Mouse (Mus musculus) brain, embryonic 14.5 days (tissue): Measurements from ENCODE around the gene Fbxl7. TPM values are rescaled to one million over a fixed set of nuclear protein-coding genes. Genes with fewer than 3 reads are reported as not detected.

Experiments used
- DNase-seq: peaks from one replicate; pipeline ENCODE4 v3.0.0-alpha.2; 2011; ENCODE audit warnings: low read depth
- CTCF ChIP-seq: fragments of 200-500 bp; IDR thresholded peaks from 2 replicates; pipeline ENCODE4 v1.5.1; 2012; ENCODE audit warnings: inconsistent platforms, mild to moderate bottlenecking, moderate library complexity, borderline replicate concordance; ENCODE audit not compliant: insufficient read depth, insufficient read length; ENCODE audit errors: extremely low read depth
- POLR2A ChIP-seq: fragments of 200-500 bp; IDR thresholded peaks from 2 replicates; pipeline ENCODE4 v1.6.1; 2012; ENCODE audit warnings: mild to moderate bottlenecking, inconsistent platforms, borderline replicate concordance; ENCODE audit not compliant: poor library complexity, insufficient read depth, insufficient read length, severe bottlenecking; ENCODE audit errors: extremely low read depth
- polyA plus RNA-seq: library from polyadenylated mRNA; depleted of rRNA; stranded (reverse); fragments of >200 nt; gene quantifications from 2 replicates; pipeline ENCODE4 v1.2.3, GENCODE M21; 2012

Gene Fbxl7
- polyA plus RNA-seq, 1 experiment = 15.6 TPM

DNA sequence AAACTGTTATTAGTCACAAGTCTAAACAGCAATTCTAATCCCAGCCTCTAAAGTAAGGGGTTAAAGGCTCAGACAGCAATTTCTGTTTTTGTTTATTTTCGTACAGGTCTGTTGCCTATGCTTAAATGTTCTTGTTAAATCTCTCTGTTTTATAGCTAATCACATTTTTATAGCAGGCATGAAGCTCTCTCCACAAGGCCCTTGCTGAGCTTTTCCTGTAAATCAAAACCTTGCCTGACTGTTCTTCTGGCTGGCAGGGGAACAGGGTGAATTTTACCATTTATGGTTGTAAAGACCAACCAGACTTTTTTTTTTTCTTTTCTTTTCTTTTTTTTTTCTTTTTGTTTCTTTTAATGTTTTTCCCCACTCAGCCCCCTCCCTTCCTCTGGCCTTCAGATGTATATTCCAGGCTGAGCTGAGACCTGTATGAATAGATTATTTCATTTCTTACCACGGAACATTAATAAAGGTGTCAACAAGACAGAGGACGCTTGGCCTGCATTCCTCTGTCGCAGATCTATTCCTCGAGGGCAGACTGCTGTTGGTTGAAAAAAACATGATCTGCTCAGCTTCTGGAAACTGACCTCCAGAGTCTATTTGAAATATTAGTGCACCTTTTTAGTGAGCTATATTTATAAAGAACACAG, 176.9 kb downstream of the Fbxl7 start:
- DNase-seq = no peak
- no peak for TF ChIP-seq POLR2A
- no peak for TF ChIP-seq CTCF

DNA sequence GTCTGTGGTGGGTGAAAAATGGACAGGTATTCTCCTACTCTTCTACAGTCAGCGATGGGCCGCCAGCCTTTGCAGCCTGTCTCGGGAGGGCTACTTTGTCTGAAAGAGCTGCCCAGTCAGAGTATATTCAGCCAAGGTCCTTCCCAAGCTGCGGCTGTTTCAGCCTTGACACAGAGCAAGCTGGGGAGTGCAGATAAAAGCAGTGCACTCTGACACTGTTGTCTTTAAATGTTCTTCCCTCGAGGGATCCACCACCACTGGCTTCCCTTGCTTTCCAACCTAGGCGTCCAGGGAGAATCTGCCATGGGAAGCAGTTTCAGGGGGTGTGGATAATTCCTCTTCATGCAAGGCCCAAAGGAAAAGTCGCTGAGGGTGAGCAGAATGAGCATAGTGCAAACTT, 177.4 kb downstream of the Fbxl7 start:
- TF ChIP-seq POLR2A = no peak
- no peak for TF ChIP-seq CTCF
- no peak for DNase-seq

DNA sequence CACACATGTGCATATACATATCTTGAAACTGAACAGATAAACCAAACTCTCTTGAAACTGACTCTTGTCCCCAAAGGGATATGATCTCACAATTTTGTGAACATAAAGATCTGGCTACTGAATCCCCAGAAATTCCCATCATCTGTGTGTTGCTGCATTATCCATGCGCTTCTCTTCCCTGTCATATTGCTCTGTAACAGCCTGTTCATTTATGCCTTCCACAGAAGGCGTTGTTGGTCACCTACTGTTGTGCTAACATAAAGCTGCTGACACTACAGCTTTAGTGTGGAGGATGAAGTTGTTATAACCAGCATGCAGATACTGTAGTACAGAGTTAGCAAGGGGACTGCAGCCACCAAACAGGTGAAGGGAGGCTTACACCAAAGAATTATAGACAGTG, 179.2 kb downstream of the Fbxl7 start:
- DNase-seq = peak; percentile 68
- no peak for TF ChIP-seq CTCF
- no peak for TF ChIP-seq POLR2A

DNA sequence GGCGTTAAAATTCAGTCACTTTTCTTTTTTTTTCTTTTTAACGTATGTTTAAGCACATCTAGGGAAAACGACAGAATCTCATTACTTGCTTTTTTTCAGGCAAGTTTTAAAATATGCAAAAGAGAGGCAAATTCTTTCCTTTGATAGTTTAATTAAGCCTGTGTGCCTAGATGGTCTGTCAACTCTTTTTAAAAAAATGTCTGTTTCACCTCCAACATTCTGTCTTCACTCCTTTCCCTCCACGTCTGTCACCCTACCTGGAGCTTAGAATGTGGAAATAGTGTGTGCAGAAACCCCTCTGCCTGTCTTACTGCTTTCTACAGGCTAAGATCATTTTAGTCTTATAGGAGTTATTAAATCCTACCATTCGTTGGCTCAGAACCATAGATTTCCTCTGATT, 179.7 kb downstream of the Fbxl7 start:
- peak; percentile 69 for DNase-seq
- TF ChIP-seq POLR2A = no peak
- TF ChIP-seq CTCF = no peak

DNA sequence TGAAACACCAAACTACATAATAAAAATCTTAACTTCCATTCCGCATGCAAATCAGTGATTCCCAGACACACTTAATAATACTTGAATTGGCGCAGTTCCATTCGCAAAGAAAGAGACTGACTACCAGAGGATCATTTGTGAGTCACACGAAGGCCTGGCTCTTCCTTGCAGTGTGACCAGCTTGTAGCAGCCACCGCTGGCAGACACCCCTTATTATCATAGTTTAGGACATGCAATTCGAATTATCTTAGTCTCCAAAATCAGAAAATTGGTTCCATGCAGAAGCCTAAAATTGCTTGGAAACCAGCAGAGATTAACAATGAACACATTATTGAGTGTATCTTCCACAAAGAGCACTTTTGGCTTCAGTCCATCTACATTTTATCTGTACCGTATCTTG, 183.1 kb downstream of the Fbxl7 start:
- peak; percentile 68 for DNase-seq
- TF ChIP-seq CTCF (no peak), POLR2A (no peak)

DNA sequence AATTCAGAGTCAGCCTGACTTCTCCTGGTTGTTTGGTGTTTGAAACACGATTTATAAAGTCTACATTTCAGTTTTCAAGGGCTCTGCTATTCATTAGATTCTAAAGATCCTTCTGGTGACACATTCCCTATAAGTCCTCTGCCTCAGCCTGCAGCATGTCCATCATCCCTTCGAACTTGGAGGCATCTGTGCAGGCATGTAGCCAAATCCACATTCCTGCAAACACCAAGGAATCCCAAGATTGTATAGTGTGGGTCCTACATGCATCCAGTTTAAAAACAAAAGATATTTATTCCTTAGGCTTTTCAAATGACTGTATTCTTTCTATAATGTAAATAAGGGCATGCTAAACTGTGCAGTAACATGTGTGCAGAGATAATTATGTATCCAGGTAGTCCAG, 190.4 kb downstream of the Fbxl7 start:
- no peak for DNase-seq
- TF ChIP-seq CTCF (no peak), POLR2A (no peak)

DNA sequence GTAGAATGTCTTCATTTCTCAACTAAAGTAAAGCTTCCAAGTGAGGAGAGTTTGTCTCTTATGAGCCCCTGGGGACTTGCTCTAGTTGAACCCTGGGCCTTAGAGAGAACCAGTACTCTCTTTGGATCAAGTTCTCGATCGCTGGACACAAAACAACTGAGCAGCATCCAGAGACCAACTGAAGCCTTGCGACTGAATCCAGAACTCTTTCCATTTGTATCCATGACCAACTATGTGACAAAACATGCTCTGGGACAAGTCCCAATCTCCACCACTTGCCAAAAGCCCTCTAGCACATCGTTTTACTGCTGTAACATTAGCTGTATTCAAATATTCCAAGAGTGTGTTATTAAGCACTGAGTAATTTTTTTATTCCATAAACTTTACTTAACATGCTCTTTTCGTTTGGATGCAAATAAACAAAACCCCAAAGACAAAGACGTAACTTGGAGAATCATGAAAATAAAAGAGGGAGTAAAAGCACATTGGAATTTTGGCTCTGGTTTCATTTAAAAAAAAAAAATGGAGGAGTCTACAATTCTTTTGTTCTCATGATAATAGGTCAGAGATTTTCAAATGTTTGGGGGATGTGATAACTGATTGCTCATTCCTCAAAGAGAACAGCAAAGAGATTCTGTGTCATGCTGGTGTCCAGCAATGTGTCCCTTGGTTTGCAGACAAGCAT, 192.1 kb downstream of the Fbxl7 start:
- no peak for DNase-seq
- TF ChIP-seq POLR2A (no peak), CTCF (no peak)

DNA sequence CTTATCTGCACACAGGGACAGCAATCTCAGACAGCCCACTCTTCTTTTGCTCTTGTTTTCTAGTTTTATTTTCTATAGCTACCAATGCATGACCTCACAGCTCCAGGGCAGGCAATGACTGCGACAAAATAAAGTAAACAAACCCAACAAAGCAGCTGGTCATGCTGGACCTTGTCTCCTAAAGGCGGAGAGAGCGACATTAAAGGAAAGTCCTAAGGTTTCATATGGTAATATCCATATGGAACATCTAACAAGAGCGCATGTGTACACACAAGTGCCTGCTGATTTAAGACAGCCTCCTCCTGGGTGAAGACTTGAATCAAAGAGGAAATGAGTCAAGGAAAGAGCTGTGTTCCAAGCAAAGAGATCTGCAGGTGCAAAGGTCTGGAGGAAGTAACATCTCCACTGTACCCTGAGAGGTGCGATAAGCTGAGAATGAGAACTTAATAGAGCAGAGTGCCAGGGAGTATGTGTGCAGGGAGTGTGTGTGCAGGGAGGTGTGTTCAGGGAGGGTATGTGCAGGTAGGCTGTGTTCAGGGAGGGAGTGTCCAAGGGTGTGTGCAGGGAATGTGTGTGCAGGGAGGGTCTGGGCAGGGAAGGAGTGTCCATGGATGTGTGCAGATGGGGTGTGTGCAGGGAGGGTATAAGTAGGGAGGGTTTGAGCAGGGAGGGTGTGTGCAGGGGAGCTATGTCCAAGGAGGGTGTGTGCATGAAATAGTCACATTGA, 193.3 kb downstream of the Fbxl7 start:
- TF ChIP-seq POLR2A (no peak), CTCF (no peak)
- no peak for DNase-seq

DNA sequence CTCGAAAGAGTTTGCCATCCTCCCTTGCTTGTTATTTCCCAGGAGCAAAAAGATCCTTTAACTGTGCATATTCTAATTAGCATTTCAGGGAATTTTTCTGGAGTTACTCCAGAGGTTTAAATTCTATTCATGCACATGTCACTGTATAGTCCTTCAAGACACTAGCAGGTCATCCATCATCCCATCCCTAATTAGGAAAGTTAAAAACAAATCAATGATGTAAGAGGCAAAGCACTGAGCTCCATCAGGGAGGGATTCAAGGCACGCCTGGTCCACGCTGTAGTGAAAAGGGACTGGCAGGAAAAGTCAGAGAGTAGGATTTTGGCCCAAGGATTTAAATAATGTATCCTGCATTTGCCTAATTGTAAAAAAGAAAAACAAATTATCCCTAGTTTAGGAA, 202.3 kb downstream of the Fbxl7 start:
- DNase-seq = peak; percentile 25

DNA sequence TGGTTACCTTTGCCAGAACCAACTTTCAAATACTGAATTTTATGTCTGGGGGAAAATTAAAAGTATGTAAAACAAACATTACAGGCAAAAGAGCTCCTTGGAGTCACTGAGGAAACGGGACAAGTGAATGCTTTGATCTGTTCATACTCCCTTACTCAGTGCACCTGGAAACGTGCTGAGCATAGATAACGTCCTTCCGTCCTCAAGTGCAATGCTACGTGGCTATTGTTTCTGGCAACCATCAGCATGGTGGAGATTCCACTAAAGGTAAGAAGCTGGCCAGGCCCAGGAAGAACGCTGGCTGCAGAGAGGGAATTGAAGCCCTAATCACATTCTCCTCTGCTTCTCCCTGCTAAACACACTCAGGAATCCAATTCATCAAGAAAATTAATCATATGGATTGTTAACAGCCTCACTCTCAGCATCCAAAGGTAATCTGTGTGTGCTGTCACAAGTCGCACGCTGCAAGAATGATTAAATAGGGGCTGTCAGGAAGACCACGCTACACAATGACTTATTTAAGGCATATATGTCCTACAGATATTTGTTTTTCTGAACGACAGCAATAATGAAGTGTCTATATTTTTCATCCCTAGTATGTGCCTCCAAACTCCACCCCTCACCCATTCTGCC, 206.8 kb downstream of the Fbxl7 start:
- peak; percentile 41 for DNase-seq
- TF ChIP-seq POLR2A = no peak
- TF ChIP-seq CTCF = no peak

More for the DNA sequence above, 202.3 kb downstream of the Fbxl7 start:
- no peak for TF ChIP-seq CTCF
- no peak for TF ChIP-seq POLR2A

DNA sequence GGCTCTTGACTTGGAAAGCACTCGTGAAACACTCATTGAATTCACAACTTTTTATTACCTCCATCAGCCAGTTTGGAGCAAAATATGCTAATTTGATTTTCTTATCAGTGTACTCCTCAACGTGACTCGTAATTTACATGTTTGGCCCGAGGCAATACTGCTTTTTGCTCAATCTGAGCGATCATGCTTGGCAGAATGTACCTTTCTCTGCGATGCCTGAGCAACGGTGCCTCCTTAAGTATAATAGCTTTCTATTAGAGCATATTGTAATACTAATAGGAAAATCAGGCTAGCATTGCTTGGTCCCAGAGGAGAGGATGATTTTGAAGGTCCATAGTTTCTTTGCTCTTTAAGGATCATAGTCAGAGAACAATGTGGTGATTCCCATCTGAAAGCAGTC, 207.7 kb downstream of the Fbxl7 start:
- no peak for TF ChIP-seq CTCF
- TF ChIP-seq POLR2A = no peak
- peak; percentile 47 for DNase-seq
